Mouse (Mus musculus) midbrain, embryonic 15.5 days (tissue): ENCODE results near the gene Gpr68. TPM values are rescaled to one million over a fixed set of nuclear protein-coding genes. Genes with fewer than 3 reads are reported as not detected.
A peak's percentile ranks its signal among the peaks of the same experiment; 100 is the strongest.

Experiments used
- ATAC-seq: fragments of 200-750 bp; cut with Nextera tagmentation; replicated peaks from 2 replicates; pipeline ENCODE4 v1.8.0; 2017; ENCODE audit warnings: moderate TSS enrichment
- H3K27ac ChIP-seq: fragments of 300-500 bp; sonication (generic); 2 replicates; pipeline ENCODE4 v1.5.1; 2015; ENCODE audit warnings: mild to moderate bottlenecking, inconsistent platforms
- H3K27me3 ChIP-seq: fragments of 300-500 bp; sonication (generic); replicated peaks from 2 replicates; pipeline ENCODE4 v1.6.1; 2015; ENCODE audit warnings: inconsistent platforms
- H3K36me3 ChIP-seq: fragments of 300-500 bp; sonication (generic); replicated peaks from 2 replicates; pipeline ENCODE4 v1.6.1; 2015; ENCODE audit warnings: inconsistent platforms
- H3K4me1 ChIP-seq: fragments of 300-500 bp; sonication (generic); 2 replicates; pipeline ENCODE4 v1.6.1; 2015; ENCODE audit warnings: inconsistent platforms
- H3K4me2 ChIP-seq: fragments of 300-500 bp; sonication (generic); 2 replicates; pipeline ENCODE4 v1.6.1; 2015; ENCODE audit warnings: inconsistent platforms, mild to moderate bottlenecking, moderate library complexity
- H3K4me3 ChIP-seq: fragments of 300-500 bp; sonication (generic); 2 replicates; pipeline ENCODE4 v1.5.1; 2015; ENCODE audit warnings: mild to moderate bottlenecking, inconsistent platforms
- H3K9ac ChIP-seq: fragments of 300-500 bp; sonication (generic); 2 replicates; pipeline ENCODE4 v1.6.1; 2015; ENCODE audit warnings: mild to moderate bottlenecking, inconsistent platforms
- H3K9me3 ChIP-seq: fragments of 300-500 bp; sonication (generic); 2 replicates; pipeline ENCODE4 v1.6.1; 2016; ENCODE audit warnings: inconsistent platforms
- WGBS: fragments of 180-500 bp; shearing (Covaris S2); methylation state at CpG from one replicate; pipeline ENCODE4 v1.1.7; 2015; ENCODE audit warnings: mixed read lengths; 5-methylcytosine and 5-hydroxymethylcytosine counted together
- polyA plus RNA-seq: library from polyadenylated mRNA; unstranded; fragments of >200 nt; fragmentation: Nextera tagmentation; extraction: Ambion mirVana; gene quantifications from 2 replicates; pipeline ENCODE4 v1.2.1, GENCODE M21; 2015

Gene Gpr68
- polyA plus RNA-seq, 1 experiment from 2014 or later = 6.7 TPM

DNA sequence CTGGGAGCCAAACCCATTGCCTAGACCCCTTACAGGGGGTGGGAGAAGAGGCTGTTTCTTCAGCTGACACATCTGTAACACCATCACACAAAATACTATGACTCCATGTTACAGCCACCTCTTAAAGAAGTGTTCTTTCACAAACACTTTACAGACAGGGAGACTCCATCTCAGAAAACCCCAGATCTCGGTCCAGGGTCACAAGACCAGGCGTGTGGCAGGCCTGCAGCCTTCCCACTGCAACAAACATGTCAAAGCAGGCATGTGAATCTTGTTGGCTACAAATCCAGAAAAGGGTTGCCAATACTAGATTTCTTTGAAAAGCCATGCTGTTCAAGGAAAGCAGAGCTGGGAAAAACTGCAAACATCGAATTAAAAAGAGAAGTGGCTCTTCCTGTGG lies 33.4 kb upstream of the Gpr68 start:
- Histone ChIP-seq H3K9me3 (no peaks in the 10 kb centered on the region), H3K36me3 (peaks cover 9% of the 10 kb centered on the region; the same call in 1 of the 2 replicates), H3K4me1 (no peaks in the 10 kb centered on the region), H3K27ac (no peak overlapping the region), H3K27me3 (no peaks in the 10 kb centered on the region), H3K4me3 (no peak overlapping the region), H3K9ac (no peak overlapping the region), H3K4me2 (no peak overlapping the region)
- no peak for ATAC-seq
- 94% methylated on average over 3 of the region's 3 CpGs for WGBS

DNA sequence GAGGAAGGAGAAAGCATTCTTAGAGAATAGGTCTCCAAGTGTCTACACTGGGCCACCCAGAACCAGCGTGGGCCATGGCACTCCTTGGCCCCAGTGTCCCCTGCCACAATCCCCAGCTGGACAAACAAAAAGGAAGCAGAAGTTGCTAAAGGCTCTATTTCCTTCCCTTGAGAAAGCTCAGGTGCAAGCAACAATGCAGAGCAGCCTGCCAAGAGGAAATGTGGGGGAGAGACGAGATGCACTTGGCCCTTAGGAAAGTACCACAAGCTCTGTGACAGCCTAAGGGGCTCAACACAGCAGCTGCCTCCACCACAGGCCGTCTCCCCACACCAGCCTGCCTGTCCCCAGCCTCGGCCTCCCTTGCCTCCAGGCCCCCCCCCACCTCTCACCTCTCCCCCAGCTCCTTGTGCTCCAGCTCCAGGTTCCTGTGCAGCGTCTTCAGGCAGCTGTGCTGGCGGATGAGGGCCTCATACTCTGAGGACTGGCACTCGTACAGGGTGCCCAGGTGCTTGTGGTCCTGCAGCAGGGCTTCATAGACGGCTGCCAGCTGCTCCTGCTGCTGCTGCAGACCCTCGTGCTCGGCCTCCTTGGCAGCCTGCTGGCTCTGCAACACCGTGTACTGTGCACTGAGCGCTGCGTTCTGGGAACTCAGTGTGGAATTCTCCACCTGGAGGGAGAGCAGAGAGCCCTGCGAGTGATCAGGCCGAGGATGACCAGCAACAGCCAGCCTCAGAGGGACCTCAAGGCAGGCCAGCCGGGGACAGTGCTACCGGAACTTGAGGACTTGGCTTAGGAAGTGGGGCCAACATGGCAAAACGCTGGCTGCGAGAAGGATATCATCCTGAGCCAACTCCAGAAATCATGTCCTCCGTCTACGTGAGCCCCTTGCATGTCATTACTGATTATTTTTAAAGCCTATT lies 29.7 kb upstream of the Gpr68 start:
- H3K27me3 ChIP-seq = no peaks in the 10 kb centered on the region
- H3K9me3 ChIP-seq = no peaks in the 10 kb centered on the region
- ATAC-seq = 0 out of 2 replicates have a peak, but pooled peaks have one; percentile 38
- no peak overlapping the region for H3K9ac ChIP-seq
- H3K4me3 ChIP-seq = no peak overlapping the region
- no peaks in the 10 kb centered on the region; the same call in 1 of the 2 replicates for H3K36me3 ChIP-seq
- no peaks in the 10 kb centered on the region for H3K4me1 ChIP-seq
- no peak overlapping the region for H3K4me2 ChIP-seq
- no peak overlapping the region for H3K27ac ChIP-seq
- WGBS = 76% methylated on average over 21 of the region's 21 CpGs

DNA sequence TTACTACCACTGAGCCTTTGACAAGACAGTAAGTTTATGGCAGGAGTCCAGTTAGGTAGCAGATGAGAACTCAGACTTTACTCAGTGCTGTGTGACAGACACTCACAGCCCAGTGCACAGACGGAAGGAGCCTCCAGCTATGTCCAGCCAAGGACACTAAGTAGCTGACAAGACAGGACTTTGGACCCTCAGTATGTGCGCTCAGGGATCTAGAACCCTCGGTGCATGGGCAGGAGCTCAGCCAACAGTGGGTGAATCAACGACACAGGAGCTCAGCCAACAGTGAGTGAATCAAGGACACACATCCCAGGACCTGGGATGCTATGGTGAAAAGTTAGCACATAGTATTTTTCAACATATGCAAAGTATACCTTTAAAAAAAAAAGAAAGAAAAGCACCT lies 28.7 kb upstream of the Gpr68 start:
- no peaks in the 10 kb centered on the region for H3K9me3 ChIP-seq
- H3K36me3 ChIP-seq = no peaks in the 10 kb centered on the region; the same call in 1 of the 2 replicates
- ATAC-seq = no peak; the same call in 1 of the 2 replicates
- no peak overlapping the region for H3K4me2 ChIP-seq
- no peak overlapping the region for H3K4me3 ChIP-seq
- no peaks in the 10 kb centered on the region for H3K27me3 ChIP-seq
- H3K9ac ChIP-seq = no peak overlapping the region
- WGBS = 89% methylated on average over 4 of the region's 4 CpGs
- H3K4me1 ChIP-seq = no peaks in the 10 kb centered on the region
- no peak overlapping the region for H3K27ac ChIP-seq

DNA sequence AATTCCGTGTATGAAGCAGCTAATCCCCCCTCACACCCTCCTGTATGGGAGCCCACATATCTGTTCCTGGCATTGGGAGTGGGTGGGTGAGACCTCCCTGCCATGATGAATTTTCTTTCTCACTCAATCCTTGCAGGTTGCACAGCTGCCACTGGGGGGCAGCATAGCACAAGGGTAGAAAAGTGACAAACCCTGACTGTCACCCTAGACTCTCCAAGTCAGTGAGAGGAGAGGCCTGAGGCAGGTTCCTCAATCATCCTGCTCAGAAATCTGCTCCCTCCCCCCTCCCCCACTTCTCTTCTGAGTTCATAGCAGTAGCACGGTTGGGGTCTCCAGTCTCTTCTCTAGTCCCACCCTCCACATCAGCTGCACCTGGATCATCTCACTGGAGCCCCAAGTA lies 28.1 kb upstream of the Gpr68 start:
- Histone ChIP-seq H3K36me3 (no peaks in the 10 kb centered on the region; the same call in 1 of the 2 replicates), H3K9ac (no peak overlapping the region), H3K27ac (no peak overlapping the region), H3K4me1 (no peaks in the 10 kb centered on the region), H3K9me3 (no peaks in the 10 kb centered on the region), H3K27me3 (no peaks in the 10 kb centered on the region), H3K4me2 (no peak overlapping the region), H3K4me3 (no peak overlapping the region)
- 31% methylated on average over 2 of the region's 2 CpGs for WGBS
- ATAC-seq = peak; percentile 71; the same call in 1 of the 2 replicates

DNA sequence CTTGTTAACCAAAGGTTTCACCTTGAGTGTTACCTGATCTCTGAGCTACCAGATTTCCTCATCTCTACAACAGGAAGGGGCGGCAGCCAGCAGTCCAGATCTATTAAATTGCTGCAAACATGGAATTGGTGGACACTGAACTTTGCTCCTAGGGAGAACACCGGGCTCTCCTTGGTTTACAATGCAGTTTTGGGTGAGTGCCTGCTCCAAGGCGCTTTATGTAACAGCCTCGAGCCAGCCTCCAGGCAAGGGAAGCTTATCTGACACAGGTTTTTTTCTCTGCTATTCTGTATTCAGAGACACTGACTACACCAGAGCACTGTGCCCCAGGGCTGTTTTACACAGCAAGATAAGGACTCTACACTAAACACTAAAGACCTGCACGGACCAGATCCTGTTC lies 26.8 kb upstream of the Gpr68 start:
- no peak overlapping the region for H3K9ac ChIP-seq
- H3K27ac ChIP-seq = no peak overlapping the region
- no peaks in the 10 kb centered on the region for H3K4me1 ChIP-seq
- H3K36me3 ChIP-seq = peaks cover 8% of the 10 kb centered on the region; the same call in 1 of the 2 replicates
- no peak overlapping the region for H3K4me2 ChIP-seq
- H3K4me3 ChIP-seq = no peak overlapping the region
- no peak for ATAC-seq
- 89% methylated on average over 5 of the region's 5 CpGs for WGBS
- no peaks in the 10 kb centered on the region for H3K27me3 ChIP-seq
- H3K9me3 ChIP-seq = no peaks in the 10 kb centered on the region

DNA sequence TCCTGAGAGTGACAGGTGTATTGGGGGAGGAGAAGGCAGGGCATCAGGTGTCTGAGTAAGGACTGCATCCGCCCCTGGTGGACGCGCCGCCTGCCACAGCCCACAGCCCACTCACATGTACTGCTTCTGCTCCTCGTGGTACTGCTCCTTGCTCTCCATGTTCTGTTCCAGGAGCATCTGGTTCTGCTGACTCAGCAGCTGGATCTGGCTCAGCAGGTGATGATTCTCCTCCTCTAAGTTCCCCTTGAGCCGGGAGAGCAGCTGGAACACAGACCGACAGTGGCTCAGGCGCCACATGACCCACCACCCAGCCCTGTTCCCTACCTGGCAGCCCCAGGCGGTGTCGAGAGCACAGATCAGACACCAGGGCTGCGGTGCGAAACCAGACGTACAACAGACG lies 23.7 kb upstream of the Gpr68 start:
- no peak overlapping the region for H3K4me2 ChIP-seq
- no peaks in the 10 kb centered on the region for H3K27me3 ChIP-seq
- H3K9ac ChIP-seq = no peak overlapping the region
- peaks cover 20% of the 10 kb centered on the region; the same call in 1 of the 2 replicates for H3K36me3 ChIP-seq
- no peaks in the 10 kb centered on the region for H3K4me1 ChIP-seq
- H3K27ac ChIP-seq = no peak overlapping the region
- ATAC-seq = no peak
- WGBS = 99% methylated on average over 14 of the region's 14 CpGs
- no peaks in the 10 kb centered on the region for H3K9me3 ChIP-seq
- H3K4me3 ChIP-seq = no peak overlapping the region

DNA sequence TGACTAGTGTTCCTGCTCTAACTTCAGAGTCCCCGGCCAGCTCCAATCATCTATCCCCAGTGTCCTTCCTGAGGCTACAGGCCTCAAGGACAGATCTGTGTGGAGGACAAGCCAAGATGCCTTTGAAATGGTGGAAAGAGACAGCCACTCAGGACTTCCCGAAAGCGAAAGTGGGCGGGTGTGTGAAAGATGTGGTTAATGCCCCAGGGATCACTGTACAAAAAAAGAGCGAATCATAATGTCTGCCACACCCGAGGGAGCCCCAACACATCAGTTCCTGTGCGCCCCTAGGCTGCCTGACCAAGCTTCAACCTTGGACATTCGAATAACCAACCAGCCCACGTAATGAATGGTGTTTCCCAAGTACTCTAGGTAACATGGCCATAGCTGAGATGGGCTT lies 20.3 kb upstream of the Gpr68 start:
- no peaks in the 10 kb centered on the region for H3K9me3 ChIP-seq
- H3K4me2 ChIP-seq = no peak overlapping the region
- 97% methylated on average over 9 of the region's 9 CpGs for WGBS
- H3K4me1 ChIP-seq = no peaks in the 10 kb centered on the region; the same call in 1 of the 2 replicates
- H3K27ac ChIP-seq = no peak overlapping the region
- peaks cover 20% of the 10 kb centered on the region; the same call in 1 of the 2 replicates for H3K36me3 ChIP-seq
- ATAC-seq = no peak
- H3K4me3 ChIP-seq = no peak overlapping the region
- no peak overlapping the region for H3K9ac ChIP-seq
- H3K27me3 ChIP-seq = no peaks in the 10 kb centered on the region

DNA sequence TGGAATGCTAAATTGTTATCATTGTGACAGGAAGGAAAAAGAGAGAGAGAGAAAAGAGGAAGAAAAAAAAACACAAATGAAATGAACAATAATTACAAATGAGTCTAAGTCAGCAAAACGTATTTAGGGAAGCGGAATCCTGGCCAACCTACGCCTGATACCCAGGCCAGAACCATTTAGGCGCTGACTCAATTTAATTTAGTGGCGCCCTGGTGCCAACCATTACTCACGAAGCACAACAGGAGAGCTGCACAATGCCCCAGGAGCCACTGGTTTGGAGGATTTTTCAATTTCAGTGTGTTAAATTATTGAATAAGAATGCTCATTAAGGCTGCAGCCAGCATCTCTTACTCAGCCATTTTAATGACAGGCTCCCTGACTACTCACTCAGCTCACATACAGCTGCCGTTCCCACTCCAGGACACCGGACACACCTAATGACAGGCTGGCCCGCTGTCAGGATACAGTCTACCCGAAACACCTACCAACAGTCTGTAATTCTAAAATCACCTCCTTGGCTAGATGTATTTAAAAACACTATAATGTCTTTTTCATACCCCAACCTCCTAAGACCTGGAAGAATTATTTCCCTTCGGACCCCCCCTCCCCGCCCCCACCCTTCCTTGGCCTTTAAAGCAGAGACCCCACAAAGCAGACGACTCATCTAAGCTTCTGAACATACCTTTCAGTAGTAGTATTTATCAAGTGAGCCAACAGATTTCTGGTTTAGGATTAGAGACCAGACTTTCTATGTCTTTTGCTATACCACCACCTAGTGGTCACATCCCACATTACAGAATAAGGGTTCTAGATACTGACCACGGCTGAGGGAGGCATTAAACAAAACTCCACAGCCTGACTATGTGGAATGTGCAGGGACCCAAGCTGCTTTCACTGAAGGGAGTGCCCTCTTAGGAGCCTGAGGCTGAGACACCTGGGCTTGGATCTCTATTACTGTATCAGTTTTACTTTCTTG lies 17.9 kb upstream of the Gpr68 start:
- no peaks in the 10 kb centered on the region for H3K9me3 ChIP-seq
- H3K27ac ChIP-seq = no peak overlapping the region
- no peak overlapping the region for H3K4me2 ChIP-seq
- peak; percentile 66 for ATAC-seq
- H3K4me3 ChIP-seq = no peak overlapping the region
- 70% methylated on average over 14 of the region's 14 CpGs for WGBS
- H3K36me3 ChIP-seq = peaks cover 24% of the 10 kb centered on the region; the same call in 1 of the 2 replicates
- no peaks in the 10 kb centered on the region; the same call in 1 of the 2 replicates for H3K4me1 ChIP-seq
- no peaks in the 10 kb centered on the region for H3K27me3 ChIP-seq
- no peak overlapping the region for H3K9ac ChIP-seq

DNA sequence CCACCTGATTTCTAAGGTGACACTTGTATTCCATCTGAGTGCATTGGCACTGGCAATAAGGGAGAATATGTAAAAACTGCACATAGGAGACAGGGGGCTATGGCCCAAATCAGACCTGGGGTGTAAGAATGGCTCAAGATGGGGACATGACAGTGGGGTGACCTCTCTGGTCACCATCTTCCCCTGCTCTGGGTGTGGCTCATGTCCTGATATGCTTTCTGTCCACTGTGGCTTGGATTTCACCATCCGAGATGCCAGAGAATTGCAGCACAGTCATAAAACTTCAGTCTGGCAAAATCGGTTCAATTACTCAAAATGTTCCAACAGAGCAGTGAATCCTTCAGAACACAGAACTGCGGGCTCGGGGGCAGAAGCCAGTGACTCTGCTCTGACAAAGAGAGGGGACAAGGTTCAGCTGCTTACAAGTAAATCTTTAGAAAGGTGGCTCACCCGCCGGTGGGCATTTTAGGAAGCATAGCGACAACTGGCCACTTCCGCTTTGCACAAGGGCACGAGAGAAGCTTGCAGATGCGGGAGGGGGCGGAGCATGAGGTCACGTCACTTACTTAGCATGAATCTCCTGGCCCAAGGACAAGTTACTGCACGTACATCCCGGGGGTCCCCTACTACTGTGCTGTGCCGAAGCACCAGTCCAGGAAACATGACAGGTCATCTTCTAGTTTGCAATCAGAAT lies 16.8 kb upstream of the Gpr68 start:
- Histone ChIP-seq H3K27ac (no peak overlapping the region), H3K36me3 (peaks cover 19% of the 10 kb centered on the region; the same call in 1 of the 2 replicates), H3K9me3 (no peaks in the 10 kb centered on the region), H3K4me1 (no peaks in the 10 kb centered on the region; the same call in 1 of the 2 replicates), H3K4me2 (no peak overlapping the region), H3K27me3 (no peaks in the 10 kb centered on the region), H3K4me3 (no peak overlapping the region), H3K9ac (no peak overlapping the region)
- 88% methylated on average over 15 of the region's 15 CpGs for WGBS
- ATAC-seq = no peak

DNA sequence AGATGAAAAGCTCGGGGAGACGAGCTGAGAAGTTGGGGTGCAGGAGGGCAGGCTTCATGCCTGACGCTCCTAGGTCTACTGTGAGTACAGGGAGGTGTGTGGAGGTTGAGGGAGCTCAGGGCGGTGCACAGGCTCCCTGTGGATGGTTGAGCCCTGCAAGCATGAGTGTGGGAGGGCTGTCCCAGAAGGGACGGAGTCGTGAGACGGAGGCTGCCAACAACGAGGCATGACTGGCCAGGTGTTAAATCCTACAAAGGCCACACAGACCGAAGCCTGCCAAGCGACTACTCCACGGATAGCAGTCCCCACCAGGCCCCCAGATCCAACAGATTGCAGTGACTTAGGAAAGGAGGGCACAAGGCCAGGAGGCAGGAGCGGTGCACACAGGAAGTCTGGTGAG lies 2.7 kb upstream of the Gpr68 start:
- H3K27me3 ChIP-seq = 0 out of 2 replicates have a peak, but pooled peaks cover 3% of the 10 kb centered on the region
- no peak overlapping the region for H3K27ac ChIP-seq
- no peak overlapping the region for H3K4me3 ChIP-seq
- ATAC-seq = no peak
- peaks cover 14% of the 10 kb centered on the region for H3K4me1 ChIP-seq
- 83% methylated on average over 12 of the region's 12 CpGs for WGBS
- no peaks in the 10 kb centered on the region for H3K36me3 ChIP-seq
- H3K4me2 ChIP-seq = no peak overlapping the region
- H3K9ac ChIP-seq = no peak overlapping the region
- no peaks in the 10 kb centered on the region for H3K9me3 ChIP-seq

DNA sequence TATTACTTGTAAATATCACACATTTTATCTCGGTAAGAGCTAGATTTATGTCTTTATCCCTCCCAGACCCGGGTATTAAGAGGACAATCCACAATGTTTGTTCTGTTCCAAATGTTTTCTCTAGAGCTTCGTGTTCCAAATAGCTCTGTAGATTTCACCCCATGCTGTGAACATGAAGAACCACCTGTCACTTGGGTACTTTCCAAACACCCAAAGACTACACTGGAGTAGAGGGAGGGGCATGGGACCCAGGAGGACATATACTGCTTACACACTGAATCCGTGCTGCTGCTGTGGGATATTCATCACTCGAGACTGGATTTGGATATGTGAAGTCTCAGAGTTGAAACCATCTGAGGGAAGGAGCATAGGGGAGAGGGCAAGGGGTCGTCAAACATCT lies 1.8 kb upstream of the Gpr68 start:
- Histone ChIP-seq H3K4me1 (peaks cover 14% of the 10 kb centered on the region), H3K9ac (no peak overlapping the region), H3K4me3 (no peak overlapping the region), H3K27me3 (0 out of 2 replicates have a peak, but pooled peaks cover 3% of the 10 kb centered on the region), H3K36me3 (no peaks in the 10 kb centered on the region), H3K4me2 (no peak overlapping the region), H3K9me3 (no peaks in the 10 kb centered on the region), H3K27ac (no peak overlapping the region)
- ATAC-seq = no peak
- 74% methylated on average over 6 of the region's 6 CpGs for WGBS
